Mouse (Mus musculus) large intestine, adult 2 months (tissue): ENCODE results near the gene Cobl. TPM values are rescaled to one million over a fixed set of nuclear protein-coding genes. Genes with fewer than 3 reads are reported as not detected.

Source experiments
- DNase-seq: peaks from one replicate; pipeline ENCODE4 v3.0.0-alpha.2; 2012; ENCODE audit warnings: low read depth, low spot score
- WGBS: fragments of 180-500 bp; shearing (Covaris S2); methylation state at CpG from one replicate; pipeline ENCODE4 v1.1.7; 2018; 5-methylcytosine and 5-hydroxymethylcytosine counted together
- polyA plus RNA-seq: library from polyadenylated mRNA; depleted of rRNA; stranded (reverse); fragments of >200 nt; gene quantifications from 2 replicates; pipeline ENCODE4 v1.2.3, GENCODE M21; 2012

The Cobl gene
- polyA plus RNA-seq, 1 experiment = 23.5 TPM

GRCm38 (mm10) chr11:12190417-12190816, 274.3 kb downstream of the Cobl start:
- 20% methylated on average over 1 of the region's 1 CpGs for WGBS

More at GRCm38 (mm10) chr11:12190417-12190816, 274.3 kb downstream of the Cobl start:
- no peak for DNase-seq
